ENCODE assay signal across 7 mouse cellular contexts in the genomic region with DNA sequence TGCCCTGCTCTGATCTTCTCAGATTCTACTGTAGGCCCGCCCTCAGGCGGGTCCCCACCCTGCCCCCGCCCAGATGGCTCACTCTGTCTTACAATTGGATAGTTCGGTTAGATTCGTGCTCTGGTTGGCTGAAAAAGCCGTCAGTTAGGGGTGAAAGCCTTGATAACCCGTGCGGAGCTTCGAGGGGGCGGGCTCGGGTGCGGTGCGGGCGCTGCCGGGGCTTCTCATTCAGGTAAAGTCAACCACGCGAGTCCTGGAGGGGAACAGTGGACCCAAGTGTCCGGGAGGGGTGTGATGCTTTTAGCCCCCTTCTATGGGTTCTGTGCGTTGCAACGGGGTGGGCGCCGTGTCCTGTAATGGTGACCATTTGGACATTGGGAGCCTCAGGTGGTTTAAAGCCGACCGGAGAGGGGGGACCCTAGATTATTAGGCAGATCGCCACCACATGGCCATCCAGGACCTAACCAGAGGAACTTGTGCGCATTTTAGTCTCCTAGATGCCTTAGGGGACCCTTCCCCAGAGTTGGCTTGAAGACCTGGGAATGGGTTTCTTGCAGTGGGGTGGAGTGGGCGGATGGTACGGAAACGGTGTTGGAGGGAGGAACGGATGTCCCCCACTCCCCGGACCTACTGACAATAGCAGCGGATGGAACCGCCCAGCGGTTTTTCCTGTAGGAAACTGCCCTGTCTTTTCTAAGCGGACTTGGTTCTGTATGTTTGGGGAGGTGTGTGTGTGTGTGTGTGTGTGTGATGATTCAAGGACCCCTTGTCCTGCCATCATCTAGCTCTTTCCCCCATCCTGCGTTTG. TPM values are rescaled to one million over a fixed set of nuclear protein-coding genes. Genes with fewer than 3 reads are reported as not detected.
DNase-seq lines count a peak whose midpoint lies in the region; ATAC-seq and TF ChIP-seq lines count a peak whose summit lies in the region.

A gene (plus strand): TSS at position 186 of the 808 bp plus-strand sequence.

- H3K4me1 ChIP-seq in embryonic facial prominence, embryonic 10.5 days, result peaks cover 25% of the 10 kb centered on the region
- H3K4me1 ChIP-seq in intestine, postnatal 0 days (replicated peaks; ENCODE audit: control insufficient read depth, insufficient read depth, low read length), result no peaks in the 10 kb centered on the region
- peaks cover 8% of the 10 kb centered on the region for H3K4me1 ChIP-seq in midbrain, embryonic 12.5 days
- H3K4me1 ChIP-seq in small intestine, adult 2 months (ENCODE audit: control insufficient read depth, insufficient read depth, insufficient read length, low read length), result no peaks in the 10 kb centered on the region

- peaks cover 13% of the 10 kb centered on the region for H3K27me3 ChIP-seq in embryonic facial prominence, embryonic 10.5 days (replicated peaks; ENCODE audit: low read depth, poor library complexity, severe bottlenecking)
- no peaks in the 10 kb centered on the region for H3K27me3 ChIP-seq in intestine, postnatal 0 days (replicated peaks; ENCODE audit: control insufficient read depth, insufficient read depth, low read length)
- H3K27me3 ChIP-seq in midbrain, embryonic 12.5 days, result peaks cover 12% of the 10 kb centered on the region
- H3K27me3 ChIP-seq in small intestine, adult 2 months (ENCODE audit: control insufficient read depth, insufficient read depth, low read length), result no peaks in the 10 kb centered on the region

- H3K4me2 ChIP-seq in intestine, postnatal 0 days (replicated peaks; ENCODE audit: low read depth), result peak within 1 kb of the TSS; percentile 86
- peak within 1 kb of the TSS; percentile 62 for H3K4me2 ChIP-seq in midbrain, embryonic 12.5 days (replicated peaks)

- no peaks in the 10 kb centered on the region for H3K9me3 ChIP-seq in embryonic facial prominence, embryonic 10.5 days
- H3K9me3 ChIP-seq in intestine, postnatal 0 days (ENCODE audit: control insufficient read depth), result no peaks in the 10 kb centered on the region
- no peaks in the 10 kb centered on the region for H3K9me3 ChIP-seq in midbrain, embryonic 12.5 days

- H3K27ac ChIP-seq in embryonic facial prominence, embryonic 10.5 days (replicated peaks), result peak within 1 kb of the TSS; percentile 31; the same call in 1 of the 2 replicates
- peak within 1 kb of the TSS; percentile 28; the same call in 1 of the 2 replicates for H3K27ac ChIP-seq in intestine, postnatal 0 days (ENCODE audit: low read depth, low read length)
- no peak within 1 kb of the TSS for H3K27ac ChIP-seq in midbrain, embryonic 12.5 days (replicated peaks)
- H3K27ac ChIP-seq in small intestine, adult 2 months (ENCODE audit: insufficient read depth, low read depth, low read length), result peak within 1 kb of the TSS; percentile 20

- H3K36me3 ChIP-seq in embryonic facial prominence, embryonic 10.5 days (replicated peaks), result no peaks in the 10 kb centered on the region; the same call in 1 of the 2 replicates
- H3K36me3 ChIP-seq in intestine, postnatal 0 days (ENCODE audit: control insufficient read depth, insufficient read depth), result no peaks in the 10 kb centered on the region
- H3K36me3 ChIP-seq in midbrain, embryonic 12.5 days, result no peaks in the 10 kb centered on the region
- H3K36me3 ChIP-seq in small intestine, adult 2 months (ENCODE audit: control insufficient read depth, insufficient read depth, low read length), result no peaks in the 10 kb centered on the region

- no peak for TF ChIP-seq CTCF in intestine, postnatal 0 days (IDR thresholded peaks at IDR 0.05; ENCODE audit: low read depth)
- no peak for TF ChIP-seq CTCF in small intestine, adult 2 months (IDR thresholded peaks at IDR 0.05; ENCODE audit: extremely low read depth, insufficient read length, insufficient replicate concordance, low read depth, low read length)

- H3K9ac ChIP-seq in intestine, postnatal 0 days (ENCODE audit: low read depth, low read length), result peak within 1 kb of the TSS; percentile 59; the same call in 1 of the 2 replicates
- peak within 1 kb of the TSS; percentile 49 for H3K9ac ChIP-seq in midbrain, embryonic 12.5 days (replicated peaks)

- intact Hi-C loops in left cerebral cortex, postnatal 4 days (cut with DNase I), result no loop called here

- peak; percentile 97 for DNase-seq in adrenal gland, postnatal 10 days
- peak; percentile 94 for DNase-seq in embryonic facial prominence, embryonic 10.5 days (ENCODE audit: low spot score)
- peak; percentile 62 for DNase-seq in gonadal fat pad, adult 2 months (ENCODE audit: low read depth)
- peak; percentile 94 for DNase-seq in left cerebral cortex, postnatal 4 days

- TF ChIP-seq POLR2A in small intestine, adult 2 months (IDR thresholded peaks at IDR 0.05; ENCODE audit: low read depth, low read length), result no peak

- ATAC-seq in intestine, postnatal 0 days, result peak; percentile 95
- ATAC-seq in midbrain, embryonic 12.5 days (ENCODE audit: low FRiP score, low read depth), result peak; percentile 99

- WGBS in embryonic facial prominence, embryonic 10.5 days, result under 1% methylated on average over 36 of the region's 36 CpGs
- WGBS in intestine, postnatal 0 days, result 1% methylated on average over 36 of the region's 36 CpGs
- 2% methylated on average over 36 of the region's 36 CpGs for WGBS in midbrain, embryonic 12.5 days
- WGBS in small intestine, adult 2 months, result 2% methylated on average over 36 of the region's 36 CpGs

- peak within 1 kb of the TSS; percentile 61 for H3K4me3 ChIP-seq in embryonic facial prominence, embryonic 10.5 days
- H3K4me3 ChIP-seq in intestine, postnatal 0 days (ENCODE audit: low read depth, low read length), result peak within 1 kb of the TSS; percentile 52
- H3K4me3 ChIP-seq in midbrain, embryonic 12.5 days, result peak within 1 kb of the TSS; percentile 45
- peak within 1 kb of the TSS; percentile 74 for H3K4me3 ChIP-seq in small intestine, adult 2 months (ENCODE audit: low read depth, low read length)

RNA-seq across cellular contexts. Expression of the gene that starts here (rescaled TPM):
- 100 to 1,000 TPM in 1 of 2 experiments, 10 to 100 TPM in 1; 85.3 to 108 TPM for total RNA-seq in adrenal gland, postnatal 10 days (2021)
- 25.4 and 29.5 TPM in 2 replicates for polyA plus RNA-seq in embryonic facial prominence, embryonic 10.5 days (2016; fragmentation: Nextera tagmentation; extraction: Ambion mirVana)
- 106 and 146 TPM in 2 replicates for polyA plus RNA-seq in gonadal fat pad, adult 2 months (2012; rRNA removed)
- 14.8 and 14.9 TPM in 2 replicates for polyA plus RNA-seq in intestine, postnatal 0 days (2015; fragmentation: Nextera tagmentation; extraction: Ambion mirVana)
- total RNA-seq in left cerebral cortex, postnatal 4 days (2021), result 10 to 100 TPM; 38.6 to 44.1 TPM
- 25.5 and 31.9 TPM in 2 replicates for polyA plus RNA-seq in midbrain, embryonic 12.5 days (2016; fragmentation: Nextera tagmentation; extraction: Ambion mirVana)
- polyA plus RNA-seq in small intestine, adult 2 months (2012; rRNA removed), result 20.6 and 21.1 TPM in 2 replicates
